Mouse (Mus musculus) retina, adult 2 months (tissue): Measurements from ENCODE around the gene Tcf7l2.

Experiments used
- DNase-seq: peaks from one replicate; pipeline ENCODE4 v3.0.0-alpha.2; 2012; ENCODE audit warnings: low read depth, low spot score

The Tcf7l2 gene

GRCm38 (mm10) chr19:55729376-55729775 lies 12.2 kb upstream of the Tcf7l2 start:
- no peak for DNase-seq

GRCm38 (mm10) chr19:55732499-55732898 lies 9.1 kb upstream of the Tcf7l2 start:
- no peak for DNase-seq

GRCm38 (mm10) chr19:55732994-55733393 lies 8.6 kb upstream of the Tcf7l2 start:
- DNase-seq, result no peak

GRCm38 (mm10) chr19:55736016-55736415 lies 5.6 kb upstream of the Tcf7l2 start:
- DNase-seq, result no peak

GRCm38 (mm10) chr19:55739713-55740112 lies 1.9 kb upstream of the Tcf7l2 start:
- DNase-seq, result no peak

GRCm38 (mm10) chr19:55740753-55741438 lies 724 bp upstream of the Tcf7l2 start:
- no peak for DNase-seq

GRCm38 (mm10) chr19:55742386-55743000 lies 873 bp downstream of the Tcf7l2 start:
- no peak for DNase-seq

- DNase-seq, result no peak
Observed at GRCm38 (mm10) chr19:55743001-55743556, 1.5 kb downstream of the Tcf7l2 start.

GRCm38 (mm10) chr19:55743557-55744441 lies 2.2 kb downstream of the Tcf7l2 start:
- no peak for DNase-seq

- no peak for DNase-seq
Observed at GRCm38 (mm10) chr19:55744576-55745191, 3.1 kb downstream of the Tcf7l2 start.

GRCm38 (mm10) chr19:55745192-55745578 lies 3.6 kb downstream of the Tcf7l2 start:
- DNase-seq, result no peak

GRCm38 (mm10) chr19:55746241-55746640 lies 4.6 kb downstream of the Tcf7l2 start:
- no peak for DNase-seq

GRCm38 (mm10) chr19:55747237-55747925 lies 5.8 kb downstream of the Tcf7l2 start:
- no peak for DNase-seq

- no peak for DNase-seq
Observed at GRCm38 (mm10) chr19:55747926-55748291, 6.3 kb downstream of the Tcf7l2 start.

GRCm38 (mm10) chr19:55748801-55749200 lies 7.2 kb downstream of the Tcf7l2 start:
- DNase-seq, result no peak

- no peak for DNase-seq
Observed at GRCm38 (mm10) chr19:55749532-55749931, 7.9 kb downstream of the Tcf7l2 start.

GRCm38 (mm10) chr19:55750048-55750447 lies 8.4 kb downstream of the Tcf7l2 start:
- no peak for DNase-seq

GRCm38 (mm10) chr19:55750465-55750864 lies 8.8 kb downstream of the Tcf7l2 start:
- DNase-seq, result no peak

GRCm38 (mm10) chr19:55752861-55753260 lies 11.2 kb downstream of the Tcf7l2 start:
- no peak for DNase-seq

- no peak for DNase-seq
Observed at GRCm38 (mm10) chr19:55754303-55754702, 12.7 kb downstream of the Tcf7l2 start.

GRCm38 (mm10) chr19:55755462-55755861 lies 13.8 kb downstream of the Tcf7l2 start:
- no peak for DNase-seq
